Mouse (Mus musculus): ENCODE measurements around the gene Clstn1.

GRCm38 (mm10) chr4:149576061-149576460 is 10.2 kb upstream of the Clstn1 start:
- TF ChIP-seq CTCF (IDR thresholded peaks at IDR 0.05; ENCODE audit: low read depth) (no peak), EP300 (IDR thresholded peaks at IDR 0.05; ENCODE audit: low read depth) (no peak)

All from liver, embryonic 14.5 days (tissue).